Mouse (Mus musculus): ENCODE data around the gene Lhpp.

The Lhpp gene

GRCm38 (mm10) chr7:132610468-132611318, at the start of gene Lhpp:
Gene Lhpp (plus strand): TSS chr7:132610638.
- peak; percentile 71 to 83 for DNase-seq (ENCODE audit: low spot score in 2 of 2)

GRCm38 (mm10) chr7:132565831-132566230, 44.6 kb upstream of the Lhpp start:
- DNase-seq (ENCODE audit: low spot score in 2 of 2) = no peak

- peak; percentile 49 to 61 for DNase-seq (ENCODE audit: low spot score in 2 of 2)
These were observed 41.6 kb upstream of the Lhpp start for GRCm38 (mm10) chr7:132568817-132569216.

- peak; percentile 43 to 47 for DNase-seq (ENCODE audit: low spot score in 2 of 2)
These were observed 40.4 kb upstream of the Lhpp start for GRCm38 (mm10) chr7:132570071-132570470.

GRCm38 (mm10) chr7:132571481-132571880, 39.0 kb upstream of the Lhpp start:
- DNase-seq (ENCODE audit: low spot score in 2 of 2) = peak; percentile 24 to 52

GRCm38 (mm10) chr7:132572738-132573137, 37.7 kb upstream of the Lhpp start:
- no peak for DNase-seq (ENCODE audit: low spot score in 2 of 2)

GRCm38 (mm10) chr7:132573205-132573604, 37.2 kb upstream of the Lhpp start:
- DNase-seq (ENCODE audit: low spot score in 2 of 2) = no peak

GRCm38 (mm10) chr7:132574646-132575045, 35.8 kb upstream of the Lhpp start:
- no peak for DNase-seq (ENCODE audit: low spot score in 2 of 2)

- peak; percentile 83 to 84 for DNase-seq (ENCODE audit: low spot score in 2 of 2)
These were observed 34.8 kb upstream of the Lhpp start for GRCm38 (mm10) chr7:132575623-132576022.

- peak; percentile 96 for DNase-seq (ENCODE audit: low spot score in 2 of 2)
These were observed 34.3 kb upstream of the Lhpp start, which contains the start of gene Oat for GRCm38 (mm10) chr7:132576116-132576650. Gene Oat (minus strand): TSS chr7:132576398.

GRCm38 (mm10) chr7:132576891-132577290, 33.5 kb upstream of the Lhpp start:
- no peak for DNase-seq (ENCODE audit: low spot score in 2 of 2)

- DNase-seq (ENCODE audit: low spot score in 2 of 2) = no peak
These were observed 29.9 kb upstream of the Lhpp start for GRCm38 (mm10) chr7:132580511-132580910.

GRCm38 (mm10) chr7:132581441-132581840, 29.0 kb upstream of the Lhpp start:
- no peak for DNase-seq (ENCODE audit: low spot score in 2 of 2)

- DNase-seq (ENCODE audit: low spot score in 2 of 2) = no peak
These were observed 24.5 kb upstream of the Lhpp start for GRCm38 (mm10) chr7:132585695-132586491.

GRCm38 (mm10) chr7:132587167-132587566, 23.3 kb upstream of the Lhpp start:
- no peak for DNase-seq (ENCODE audit: low spot score in 2 of 2)

GRCm38 (mm10) chr7:132589610-132590009, 20.8 kb upstream of the Lhpp start:
- no peak for DNase-seq (ENCODE audit: low spot score in 2 of 2)

- no peak for DNase-seq (ENCODE audit: low spot score in 2 of 2)
These were observed 16.7 kb upstream of the Lhpp start for GRCm38 (mm10) chr7:132593762-132594161.

- no peak for DNase-seq (ENCODE audit: low spot score in 2 of 2)
These were observed 16.1 kb upstream of the Lhpp start for GRCm38 (mm10) chr7:132594325-132594724.

- no peak for DNase-seq (ENCODE audit: low spot score in 2 of 2)
These were observed 14.7 kb upstream of the Lhpp start for GRCm38 (mm10) chr7:132595787-132596186.

- no peak for DNase-seq (ENCODE audit: low spot score in 2 of 2)
These were observed 13.7 kb upstream of the Lhpp start for GRCm38 (mm10) chr7:132596557-132597250.

- no peak for DNase-seq (ENCODE audit: low spot score in 2 of 2)
These were observed 13.0 kb upstream of the Lhpp start for GRCm38 (mm10) chr7:132597251-132598041.

All from heart, adult 9 months (tissue).